Mouse (Mus musculus) right cerebral cortex, postnatal 4 days (tissue): Measurements from ENCODE around the gene Ap2m1.

Experiments
- DNase-seq: peaks from one replicate; pipeline ENCODE4 v3.0.0-alpha.2; 2022

Ap2m1 gene

GRCm38 (mm10) chr16:20530941-20531340, 4.3 kb upstream of the Ap2m1 start:
- no peak for DNase-seq

GRCm38 (mm10) chr16:20534617-20535295, 522 bp upstream of the Ap2m1 start:
- DNase-seq: no peak

GRCm38 (mm10) chr16:20536081-20536665, 895 bp downstream of the Ap2m1 start:
- DNase-seq: no peak

GRCm38 (mm10) chr16:20537071-20537471, 1.8 kb downstream of the Ap2m1 start:
- DNase-seq: no peak

GRCm38 (mm10) chr16:20537601-20538320, 2.5 kb downstream of the Ap2m1 start:
- DNase-seq: no peak

GRCm38 (mm10) chr16:20539649-20540048, 4.4 kb downstream of the Ap2m1 start:
- DNase-seq: no peak

- DNase-seq: no peak
Observed at GRCm38 (mm10) chr16:20540438-20540837, 5.2 kb downstream of the Ap2m1 start.

- DNase-seq: no peak
Observed at GRCm38 (mm10) chr16:20545696-20546095, 10.4 kb downstream of the Ap2m1 start.

- DNase-seq: no peak
Observed at GRCm38 (mm10) chr16:20547423-20547822, 12.1 kb downstream of the Ap2m1 start.

- peak; percentile 95 for DNase-seq
Observed at GRCm38 (mm10) chr16:20548096-20548948, 13.0 kb downstream of the Ap2m1 start, which contains the start of gene Abcf3. Gene Abcf3, plus strand, starts transcription at chr16:20548577.

GRCm38 (mm10) chr16:20549161-20549560, 13.9 kb downstream of the Ap2m1 start:
- no peak for DNase-seq

GRCm38 (mm10) chr16:20551691-20552090, 16.4 kb downstream of the Ap2m1 start:
- no peak for DNase-seq

- DNase-seq: no peak
Observed at GRCm38 (mm10) chr16:20552594-20552993, 17.3 kb downstream of the Ap2m1 start.

- DNase-seq: no peak
Observed at GRCm38 (mm10) chr16:20555000-20555399, 19.7 kb downstream of the Ap2m1 start.

GRCm38 (mm10) chr16:20557381-20557780, 22.1 kb downstream of the Ap2m1 start:
- no peak for DNase-seq

- DNase-seq: no peak
Observed at GRCm38 (mm10) chr16:20565075-20565474, 29.8 kb downstream of the Ap2m1 start.

- DNase-seq: peak; percentile 53
Observed at GRCm38 (mm10) chr16:20589366-20589938, 54.2 kb downstream of the Ap2m1 start, which contains the start of gene Vwa5b2. Gene Vwa5b2, plus strand, starts transcription at chr16:20589471.

GRCm38 (mm10) chr16:20589939-20590679, 54.8 kb downstream of the Ap2m1 start:
- DNase-seq: peak; percentile 62

GRCm38 (mm10) chr16:20590680-20591038, 55.4 kb downstream of the Ap2m1 start:
- no peak for DNase-seq

- DNase-seq: no peak
Observed at GRCm38 (mm10) chr16:20591076-20591705, 55.9 kb downstream of the Ap2m1 start.
